Comparison of ENCODE assay signal across 8 mouse cellular contexts in the genomic region with DNA sequence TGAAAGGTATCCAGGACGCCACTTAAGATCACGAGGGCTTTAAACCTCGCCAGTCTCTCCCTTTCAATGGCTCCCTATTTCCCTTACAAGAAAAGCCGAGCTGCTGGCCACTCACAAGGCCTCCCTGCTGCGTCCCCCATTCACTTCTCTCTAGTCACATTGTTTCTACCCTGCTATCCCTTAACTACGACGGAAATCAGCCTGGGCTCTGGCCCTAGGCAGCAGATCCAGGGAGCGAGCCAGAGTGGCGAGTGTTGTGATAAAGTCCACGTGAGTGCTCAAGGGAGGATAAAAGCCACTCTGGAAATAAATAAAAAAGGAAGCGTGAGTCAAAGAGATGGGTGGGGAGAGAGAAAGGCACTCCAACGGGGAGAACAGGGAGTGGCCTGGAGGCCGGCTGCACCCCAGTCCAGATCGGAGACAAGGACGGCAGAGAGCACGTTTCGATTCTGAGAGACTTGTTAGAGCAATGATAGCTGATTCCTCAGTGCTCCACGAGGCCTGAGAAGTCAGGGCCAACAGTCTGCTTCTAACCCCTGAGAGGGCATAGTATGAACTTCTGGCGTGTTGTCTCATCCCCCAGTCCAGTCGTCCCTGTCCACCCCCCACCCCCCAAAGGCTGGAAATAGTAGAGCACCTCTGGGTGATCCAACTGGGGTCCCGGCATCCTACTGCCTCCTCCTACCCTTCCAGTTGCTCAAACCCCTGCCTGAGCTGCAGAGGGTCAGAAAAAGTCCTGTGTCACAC.
DNase-seq lines count a peak whose midpoint lies in the region; ATAC-seq lines count a peak whose summit lies in the region.

No protein-coding gene starts in this region.

- ATAC-seq in forebrain, embryonic 11.5 days (replicated peaks; ENCODE audit: low FRiP score) = peak; percentile 16; the same call in 1 of the 2 replicates
- peak; percentile 48 for ATAC-seq in megakaryocyte-erythroid progenitor cell, adult 5-6 weeks (replicated peaks; ENCODE audit: low FRiP score, low TSS enrichment, poor library complexity, severe bottlenecking)

- H3K27me3 ChIP-seq in forebrain, embryonic 11.5 days (ENCODE audit: control insufficient read depth, insufficient read depth, low read length) = no peaks in the 10 kb centered on the region
- peaks cover 10% of the 10 kb centered on the region; the same call in 1 of the 2 replicates for H3K27me3 ChIP-seq in limb, embryonic 10.5 days (ENCODE audit: low read depth, poor library complexity, severe bottlenecking)

- peak overlapping the region; percentile 36 for H3K4me3 ChIP-seq in forebrain, embryonic 11.5 days (ENCODE audit: low read depth, low read length)
- peak overlapping the region; percentile 55 for H3K4me3 ChIP-seq in limb, embryonic 10.5 days

- no peaks in the 10 kb centered on the region for H3K9me3 ChIP-seq in forebrain, embryonic 11.5 days (ENCODE audit: control insufficient read depth, low read length)
- H3K9me3 ChIP-seq in limb, embryonic 10.5 days (replicated peaks) = no peaks in the 10 kb centered on the region

- intact Hi-C loops in heart, postnatal 36 days (cut with DNase I) = loop anchor here (1.0 to 2.0 kb wide), 2 partner anchors 39 to 216 kb away; no protein-coding TSS in a partner anchor

- peak overlapping the region; percentile 13; the same call in 1 of the 2 replicates for H3K9ac ChIP-seq in forebrain, embryonic 11.5 days (ENCODE audit: low read length)

- H3K27ac ChIP-seq in forebrain, embryonic 11.5 days (ENCODE audit: low read depth, low read length) = no peak overlapping the region
- peak overlapping the region; percentile 51 for H3K27ac ChIP-seq in limb, embryonic 10.5 days

- peaks cover 4% of the 10 kb centered on the region; the same call in 1 of the 2 replicates for H3K4me1 ChIP-seq in forebrain, embryonic 11.5 days (replicated peaks; ENCODE audit: control insufficient read depth, insufficient read depth, low read length)
- peaks cover 35% of the 10 kb centered on the region for H3K4me1 ChIP-seq in limb, embryonic 10.5 days

- WGBS in forebrain, embryonic 11.5 days = 1% methylated on average over 21 of the region's 21 CpGs
- 4% methylated on average over 21 of the region's 21 CpGs for WGBS in limb, embryonic 10.5 days

- H3K4me2 ChIP-seq in forebrain, embryonic 11.5 days (ENCODE audit: low read depth, low read length, severe bottlenecking) = peak overlapping the region; percentile 74

- peak; percentile 40 for DNase-seq in 3T3-L1 (ENCODE audit: low read depth, low spot score)
- DNase-seq in R1 (ENCODE audit: low read depth, low spot score) = peak; percentile 89
- peak; percentile 63 for DNase-seq in forebrain, embryonic 11.5 days (ENCODE audit: low spot score)
- DNase-seq in heart, postnatal 36 days = peak; percentile 62 to 77
- DNase-seq in limb, embryonic 10.5 days (ENCODE audit: low spot score) = peak; percentile 54
- peak; percentile 49 for DNase-seq in urinary bladder, postnatal 25 days (ENCODE audit: low spot score)
- no peak for DNase-seq in thymus, postnatal 4 days

- H3K36me3 ChIP-seq in forebrain, embryonic 11.5 days (ENCODE audit: control insufficient read depth, insufficient read depth, low read length) = no peaks in the 10 kb centered on the region
- H3K36me3 ChIP-seq in limb, embryonic 10.5 days = no peaks in the 10 kb centered on the region
